Mouse (Mus musculus): Measurements from ENCODE around the gene Phxr2. TPM values are rescaled to one million over a fixed set of nuclear protein-coding genes. Genes with fewer than 3 reads are reported as not detected.

Gene Phxr2
- total and polyA plus RNA-seq, 3 experiments = not detected

- TF ChIP-seq TBP (conservative IDR thresholded peaks at IDR 0.05; ENCODE audit: low read depth, low read length) (no peak), JUND (conservative IDR thresholded peaks at IDR 0.05; ENCODE audit: low read depth, low read length) (no peak), IRF4 (IDR thresholded peaks at IDR 0.05; ENCODE audit: low read depth, low read length) (no peak), JUN (IDR thresholded peaks at IDR 0.05; ENCODE audit: insufficient read depth, low read depth, low read length) (no peak), RCOR1 (conservative IDR thresholded peaks at IDR 0.05; ENCODE audit: low read depth, low read length) (no peak), ZKSCAN1 (IDR thresholded peaks at IDR 0.05; ENCODE audit: borderline replicate concordance, low read depth, low read length) (no peak), GABPA (IDR thresholded peaks at IDR 0.05; ENCODE audit: insufficient replicate concordance, low read depth, low read length) (no peak), POLR2AphosphoS2 (IDR thresholded peaks at IDR 0.05; ENCODE audit: low read depth, low read length) (no peak), MYC (IDR thresholded peaks at IDR 0.05; ENCODE audit: low read depth, low read length) (no peak), CHD2 (IDR thresholded peaks at IDR 0.05; ENCODE audit: low read length) (no peak), NELFE (IDR thresholded peaks at IDR 0.05; ENCODE audit: low read depth, low read length) (no peak), EP300 (IDR thresholded peaks at IDR 0.05; ENCODE audit: low read length) (no peak), MAX (IDR thresholded peaks at IDR 0.05; ENCODE audit: low read length) (no peak), MEF2A (IDR thresholded peaks at IDR 0.05; ENCODE audit: borderline replicate concordance, low read depth, low read length) (no peak), POLR2A (IDR thresholded peaks at IDR 0.05; ENCODE audit: low read depth, low read length) (no peak), ZMIZ1 (IDR thresholded peaks at IDR 0.05; ENCODE audit: low read depth, low read length) (no peak), SIN3A (IDR thresholded peaks at IDR 0.05; ENCODE audit: low read length) (no peak), USF2 (conservative IDR thresholded peaks at IDR 0.05; ENCODE audit: low read depth, low read length) (no peak), ZNF384 (IDR thresholded peaks at IDR 0.05; ENCODE audit: low read depth, low read length) (no peak), RAD21 (IDR thresholded peaks at IDR 0.05; ENCODE audit: low read depth, low read length) (no peak)
- Histone ChIP-seq H3K4me1 (ENCODE audit: control insufficient read depth in 1 of 2, insufficient read depth in 2 of 2) (peaks cover 12 to 55% of the 10 kb centered on the region in 2 experiments; a peak in 3 of 4 replicates), H3K36me3 (replicated peaks in 1 of 2; ENCODE audit: control insufficient read depth in 1 of 2, insufficient read depth in 1 of 2, low read length in 1 of 2) (peaks cover 0 to 1% of the 10 kb centered on the region in 2 experiments), H3K4me3 (replicated peaks in 1 of 3; ENCODE audit: low read depth in 2 of 3, low read length in 2 of 3, poor library complexity in 1 of 3) (no peak overlapping the region), H3K9me3 (replicated peaks; ENCODE audit: low read length) (peaks cover 9% of the 10 kb centered on the region), H3K9ac (ENCODE audit: insufficient read depth, low read depth) (no peak overlapping the region), H3K27me3 (replicated peaks) (no peaks in the 10 kb centered on the region), H3K79me2 (replicated peaks; ENCODE audit: control insufficient read depth, extremely low read depth, insufficient read depth, poor library complexity, severe bottlenecking) (no peaks in the 10 kb centered on the region), H3K27ac (ENCODE audit: insufficient read depth, low read depth) (no peak overlapping the region), H3K4me2 (ENCODE audit: insufficient read depth, low read depth, poor library complexity, severe bottlenecking) (no peak overlapping the region)
- in situ Hi-C loops (cut with MboI; ENCODE audit: low pct_ligation_motif_present, low pct_unique_long_range_greater_than_20kb, low sequenced_read_pairs) (loop anchor here (25.0 kb wide), 3 partner anchors 171 to 596 kb away; partner anchors contain the start of gene Atp2b1), dilution Hi-C loops (cut with MboI; ENCODE audit: extremely low pct_ligation_motif_present, extremely low pct_unique_long_range_greater_than_20kb, low sequenced_read_pairs) (no loop called here)
- DNase-seq (ENCODE audit: extremely low read depth) = no peak
These were observed 42.6 kb downstream of the Phxr2 start for GRCm38 (mm10) chr10:99083431-99084003.

- Histone ChIP-seq H3K27ac (ENCODE audit: insufficient read depth, low read depth) (peak overlapping the region; percentile 74), H3K4me1 (ENCODE audit: control insufficient read depth in 1 of 2, insufficient read depth in 2 of 2) (peaks cover 20 to 74% of the 10 kb centered on the region in 2 experiments), H3K4me3 (replicated peaks in 1 of 3; ENCODE audit: low read depth in 2 of 3, low read length in 2 of 3, poor library complexity in 1 of 3) (no peak overlapping the region), H3K9me3 (replicated peaks; ENCODE audit: low read length) (peaks cover 10% of the 10 kb centered on the region), H3K9ac (ENCODE audit: insufficient read depth, low read depth) (no peak overlapping the region), H3K27me3 (replicated peaks) (no peaks in the 10 kb centered on the region), H3K4me2 (ENCODE audit: insufficient read depth, low read depth, poor library complexity, severe bottlenecking) (peak overlapping the region; percentile 77; the same call in 1 of the 2 replicates), H3K36me3 (replicated peaks in 1 of 2; ENCODE audit: control insufficient read depth in 1 of 2, insufficient read depth in 1 of 2, low read length in 1 of 2) (peaks cover 0 to 1% of the 10 kb centered on the region in 2 experiments), H3K79me2 (replicated peaks; ENCODE audit: control insufficient read depth, extremely low read depth, insufficient read depth, poor library complexity, severe bottlenecking) (no peaks in the 10 kb centered on the region)
- dilution Hi-C loops (cut with MboI; ENCODE audit: extremely low pct_ligation_motif_present, extremely low pct_unique_long_range_greater_than_20kb, low sequenced_read_pairs) = no loop called here
- DNase-seq (ENCODE audit: extremely low read depth) = peak; percentile 98
- in situ Hi-C loops (cut with MboI; ENCODE audit: low pct_ligation_motif_present, low pct_unique_long_range_greater_than_20kb, low sequenced_read_pairs) = loop anchor here (25.0 kb wide), 3 partner anchors 169 to 594 kb away; partner anchors contain the start of gene Atp2b1
- peak; percentile 100 for TF ChIP-seq MEF2A (IDR thresholded peaks at IDR 0.05; ENCODE audit: borderline replicate concordance, low read depth, low read length)
- no peak for TF ChIP-seq ZKSCAN1 (IDR thresholded peaks at IDR 0.05; ENCODE audit: borderline replicate concordance, low read depth, low read length)
- TF ChIP-seq PAX5 (IDR thresholded peaks at IDR 0.05; ENCODE audit: low read length) = no peak
- TF ChIP-seq RCOR1 (conservative IDR thresholded peaks at IDR 0.05; ENCODE audit: low read depth, low read length) = peak; percentile 64; the same call in 1 of the 2 replicates
- no peak for TF ChIP-seq CHD1 (IDR thresholded peaks at IDR 0.05; ENCODE audit: low read depth, low read length)
- TF ChIP-seq JUN (IDR thresholded peaks at IDR 0.05; ENCODE audit: insufficient read depth, low read depth, low read length) = peak; percentile 98
- TF ChIP-seq JUND (conservative IDR thresholded peaks at IDR 0.05; ENCODE audit: low read depth, low read length) = peak; percentile 87
- no peak for TF ChIP-seq UBTF (IDR thresholded peaks at IDR 0.05; ENCODE audit: low read depth, low read length)
- TF ChIP-seq POLR2AphosphoS2 (IDR thresholded peaks at IDR 0.05; ENCODE audit: low read depth, low read length) = no peak
- peak; percentile 79 for TF ChIP-seq MAX (IDR thresholded peaks at IDR 0.05; ENCODE audit: low read length)
- TF ChIP-seq ZC3H11A (IDR thresholded peaks at IDR 0.05; ENCODE audit: low read depth, low read length) = no peak
- TF ChIP-seq NRF1 (IDR thresholded peaks at IDR 0.05; ENCODE audit: low read depth, low read length) = peak; percentile 93
- TF ChIP-seq POLR2A (IDR thresholded peaks at IDR 0.05; ENCODE audit: low read depth, low read length) = peak; percentile 50; the same call in 1 of the 2 replicates
- TF ChIP-seq USF2 (conservative IDR thresholded peaks at IDR 0.05; ENCODE audit: low read depth, low read length) = no peak
- 0 out of 2 replicates have a peak, but pooled peaks have one; percentile 21 for TF ChIP-seq HCFC1 (IDR thresholded peaks at IDR 0.05; ENCODE audit: low read depth, low read length)
- TF ChIP-seq E2F4 (IDR thresholded peaks at IDR 0.05; ENCODE audit: insufficient replicate concordance, low read depth, low read length) = peak; percentile 83; the same call in 1 of the 2 replicates
- peak; percentile 90 for TF ChIP-seq BHLHE40 (IDR thresholded peaks at IDR 0.05; ENCODE audit: low read depth, low read length)
- peak; percentile 51; the same call in 1 of the 2 replicates for TF ChIP-seq CHD2 (IDR thresholded peaks at IDR 0.05; ENCODE audit: low read length)
- peak; percentile 97 for TF ChIP-seq EP300 (IDR thresholded peaks at IDR 0.05; ENCODE audit: low read length)
- TF ChIP-seq TCF12 (IDR thresholded peaks at IDR 0.05; ENCODE audit: low read depth, low read length) = peak; percentile 93
- TF ChIP-seq ZMIZ1 (IDR thresholded peaks at IDR 0.05; ENCODE audit: low read depth, low read length) = no peak
These were observed 44.5 kb downstream of the Phxr2 start for GRCm38 (mm10) chr10:99081569-99081990.

Data from CH12.LX (cell line).